Mouse (Mus musculus) effector memory CD4-positive, alpha-beta T cell, adult 5 months (primary cell): ENCODE results near the gene Atxn7l3. TPM values are rescaled to one million over a fixed set of nuclear protein-coding genes. Genes with fewer than 3 reads are reported as not detected.

Experiments
- polyA plus RNA-seq: library from polyadenylated mRNA; unstranded; fragments of 100-300 nt; shearing (Covaris generic); gene quantifications from one replicate; pipeline ENCODE4 v1.2.1, GENCODE M21; 2017

The Atxn7l3 gene
- 18.1 TPM for polyA plus RNA-seq

DNA sequence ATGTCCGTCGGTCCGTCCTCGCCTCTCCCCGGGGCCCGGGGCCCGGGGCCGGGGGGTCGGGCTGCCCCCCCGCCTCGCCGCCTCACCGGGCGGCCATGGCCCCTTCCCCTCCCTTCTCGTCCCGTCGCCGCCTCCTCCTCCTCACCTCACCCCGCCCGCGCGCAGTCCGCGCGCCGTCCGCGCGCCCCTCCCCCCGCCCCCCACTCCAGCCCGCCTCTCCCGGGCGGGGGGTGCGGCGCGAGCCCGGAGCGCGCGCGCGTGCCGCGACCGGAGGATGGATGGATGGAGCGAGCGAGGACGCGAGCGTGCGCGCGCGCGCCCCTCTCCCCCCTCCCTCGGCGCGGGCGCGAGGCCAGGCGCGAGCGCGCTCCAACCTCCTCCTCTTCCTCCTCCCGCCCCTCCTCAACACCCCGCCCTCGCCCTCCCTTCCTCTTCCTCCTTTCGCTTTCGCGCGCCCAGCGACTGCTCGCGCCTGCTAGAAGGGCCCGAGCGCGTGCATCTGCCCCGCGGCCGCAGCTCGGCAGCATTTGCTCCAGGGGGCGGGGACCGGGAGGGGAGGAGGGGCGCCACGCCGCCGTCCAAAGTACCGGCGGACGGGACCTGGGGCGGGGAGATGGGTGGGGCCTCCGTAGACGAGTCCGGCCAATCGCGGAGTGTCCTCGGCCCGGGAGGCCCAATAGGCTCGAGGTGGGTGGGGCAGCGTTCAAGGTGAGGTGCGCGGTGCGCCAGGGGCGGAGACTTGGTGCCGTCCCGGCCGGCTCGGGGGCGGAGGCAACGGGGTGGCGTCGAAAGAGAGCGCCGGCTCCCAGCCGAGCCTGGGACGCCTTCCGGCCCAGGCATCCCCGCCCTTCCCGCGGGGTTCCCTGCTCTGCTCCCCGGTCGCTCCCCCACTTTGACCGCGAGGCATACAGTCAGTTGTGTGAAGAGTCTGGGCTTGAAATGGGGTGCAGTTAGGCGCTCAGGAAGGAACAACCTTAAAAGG lies at the start of gene Atxn7l3:
Gene Atxn7l3 (minus strand): TSS at position 141 of the 982 bp plus-strand sequence.

DNA sequence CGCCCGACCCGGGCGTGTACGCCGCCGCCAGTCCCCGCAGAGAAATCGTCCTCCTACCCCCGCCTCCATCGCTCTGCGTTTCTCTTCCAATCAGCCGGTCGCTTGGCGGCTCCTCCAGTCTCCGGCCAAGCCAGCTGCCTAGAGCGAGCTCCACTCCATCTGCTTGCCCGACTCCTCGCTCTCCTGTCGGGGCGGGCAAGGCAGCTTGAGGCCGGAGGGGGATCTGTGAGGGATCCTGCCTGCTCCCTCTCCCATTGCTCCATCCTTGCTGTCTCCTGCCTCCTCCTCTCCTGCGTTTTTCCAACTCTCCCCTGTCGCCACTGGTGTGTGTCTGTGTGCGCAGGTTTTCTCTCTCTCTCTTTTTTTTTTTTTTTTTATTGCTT lies 23.0 kb upstream of the Atxn7l3 start, which contains the start of gene Ubtf:
Gene Ubtf (minus strand): TSS at position 333 of the 383 bp plus-strand sequence.

DNA sequence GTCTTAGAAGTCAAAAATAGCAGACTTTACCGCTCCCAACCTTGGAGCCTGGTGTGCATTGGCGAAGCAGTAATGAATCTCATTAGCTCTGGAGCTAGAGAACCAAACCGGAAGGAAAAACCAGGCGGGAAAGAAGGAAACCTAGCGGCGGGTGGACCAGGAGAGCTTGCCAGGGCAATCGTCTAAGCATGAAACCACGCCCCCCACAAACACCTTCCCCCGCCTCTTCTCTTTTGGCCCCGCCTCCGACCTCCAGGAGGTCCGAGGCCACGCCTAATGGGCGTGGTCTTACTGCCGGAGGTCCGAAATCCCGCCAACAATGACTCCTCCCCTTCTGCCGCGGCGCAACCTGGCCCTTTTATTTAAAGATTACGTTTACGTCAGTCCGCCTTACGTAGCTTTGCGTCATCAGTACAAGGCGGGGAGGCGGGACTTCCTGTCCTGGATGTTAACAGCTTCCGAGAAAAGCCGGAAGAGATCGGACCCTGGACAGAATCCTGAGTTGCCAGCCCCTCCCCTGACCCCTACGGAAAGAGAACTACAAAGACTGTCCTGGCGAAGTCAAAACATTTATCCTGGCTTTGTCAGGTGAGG lies 11.8 kb downstream of the Atxn7l3 start, which contains the start of gene Tmub2:
Gene Tmub2 (plus strand): TSS at position 431 of the 594 bp plus-strand sequence.

DNA sequence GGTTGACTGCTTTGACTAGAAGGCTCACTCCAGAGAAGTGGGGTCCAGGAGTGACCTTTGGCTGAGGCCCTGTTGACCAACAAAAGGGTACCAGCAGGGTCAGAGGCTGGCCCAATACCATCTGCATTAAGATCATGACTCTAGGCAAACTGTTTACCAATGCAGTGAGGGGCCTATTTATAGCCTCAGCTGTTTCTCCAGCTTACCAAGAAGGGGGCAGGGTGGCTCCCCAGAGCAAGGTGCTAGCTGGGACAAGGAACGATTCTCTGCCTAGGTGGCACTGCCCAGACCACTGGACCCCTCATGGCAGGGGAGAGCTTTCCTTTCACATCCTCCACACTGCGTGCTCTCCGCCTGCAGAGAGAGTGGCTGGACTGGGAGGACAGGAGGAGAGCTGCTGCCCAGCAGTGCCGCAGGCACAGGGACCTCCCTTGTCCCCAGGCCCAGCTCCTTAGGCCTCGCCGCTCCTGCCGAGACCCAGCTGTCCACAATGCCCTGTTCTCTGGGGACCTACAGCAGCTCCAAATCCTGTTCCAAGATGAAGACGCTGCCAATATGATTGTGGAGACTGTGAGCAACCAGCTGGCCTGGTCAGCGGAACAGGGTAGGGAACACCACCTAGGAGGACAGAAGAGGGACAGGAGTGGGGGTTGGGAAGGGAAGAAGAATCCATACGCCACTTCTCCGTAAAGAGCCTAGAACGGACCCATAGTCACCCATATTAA lies 27.7 kb downstream of the Atxn7l3 start, which contains the start of gene Asb16:
Gene Asb16 (plus strand): TSS at position 224 of the 725 bp plus-strand sequence.

DNA sequence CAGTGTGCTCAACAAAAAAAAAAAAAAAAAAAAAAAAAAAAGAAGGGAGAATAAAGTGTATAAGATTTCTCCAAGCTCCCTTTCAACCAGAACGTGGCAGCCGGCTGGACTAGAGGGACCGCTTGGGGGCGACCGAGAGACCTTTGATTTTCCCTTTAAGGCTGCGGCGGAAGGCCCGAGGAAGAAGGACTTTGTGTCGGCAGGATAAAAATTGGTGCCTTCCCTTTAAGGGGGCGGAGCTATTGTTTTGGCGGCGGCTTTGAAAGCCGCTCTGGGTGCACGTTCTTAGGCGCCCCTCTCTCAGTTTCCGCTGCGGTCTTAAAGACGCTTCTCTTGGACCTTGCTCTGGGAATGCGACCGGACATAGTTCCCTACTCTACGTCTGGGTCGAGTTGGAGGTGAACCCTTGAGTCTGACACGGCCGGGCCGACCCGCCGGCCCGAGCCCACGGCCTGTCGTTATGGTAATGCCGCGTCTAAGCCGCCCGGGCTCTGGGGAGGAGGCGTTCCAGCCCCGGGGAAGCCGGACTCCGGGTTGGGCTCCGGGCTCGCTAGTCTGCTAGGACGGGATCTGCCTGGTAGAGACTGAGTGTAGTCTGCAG lies 47.7 kb downstream of the Atxn7l3 start, which contains the start of gene BC030867:
Gene BC030867 (plus strand): TSS at position 253 of the 601 bp plus-strand sequence.

Other genes with a start within 250 kb of the Atxn7l3 start
- gene Mpp2, start 208.1 kb downstream of the Atxn7l3 start, polyA plus RNA-seq, result 6.8 TPM
- not detected for gene Ppy, start 195.3 kb downstream of the Atxn7l3 start, polyA plus RNA-seq
- not detected for gene Pyy, start 188.8 kb downstream of the Atxn7l3 start, polyA plus RNA-seq
- gene Nags, start 151.1 kb downstream of the Atxn7l3 start, polyA plus RNA-seq, result not detected
- 3.8 TPM for gene Tmem101, start 140.2 kb downstream of the Atxn7l3 start, polyA plus RNA-seq
- 76.2 TPM for gene Lsm12, start 111.3 kb downstream of the Atxn7l3 start, polyA plus RNA-seq
- gene G6pc3, start 107.0 kb downstream of the Atxn7l3 start, polyA plus RNA-seq, result 36.5 TPM
- 46.4 TPM for gene Hdac5, start 66.5 kb downstream of the Atxn7l3 start, polyA plus RNA-seq
- not detected for gene BC030867, start 47.7 kb downstream of the Atxn7l3 start, polyA plus RNA-seq
- gene Asb16, start 27.9 kb downstream of the Atxn7l3 start, polyA plus RNA-seq, result not detected
- 44.8 TPM for gene Tmub2, start 11.7 kb downstream of the Atxn7l3 start, polyA plus RNA-seq
- 110 TPM for gene Ubtf, start 23.1 kb upstream of the Atxn7l3 start, polyA plus RNA-seq
- gene Slc4a1, start 69.6 kb upstream of the Atxn7l3 start, polyA plus RNA-seq, result not detected
- 6.6 TPM for gene Rundc3a, start 96.8 kb upstream of the Atxn7l3 start, polyA plus RNA-seq
- 51.3 TPM for gene Slc25a39, start 111.3 kb upstream of the Atxn7l3 start, polyA plus RNA-seq
- 22.9 TPM for gene Grn, start 133.7 kb upstream of the Atxn7l3 start, polyA plus RNA-seq
- not detected for gene Fam171a2, start 151.1 kb upstream of the Atxn7l3 start, polyA plus RNA-seq
- gene Itga2b, start 173.5 kb upstream of the Atxn7l3 start, polyA plus RNA-seq, result 1.7 TPM